Mouse (Mus musculus) cerebellum, adult 9-11 months (tissue): Measurements from ENCODE around the gene Clpsl2.
"Not testable (repeated sequence)": the region's sequence is repeated elsewhere in the genome, so short reads cannot be mapped to it uniquely, and the experiment has no call there.

Source experiments
- DNase-seq: peaks from one replicate; pipeline ENCODE4 v3.0.0; 2022

Gene Clpsl2

GRCm38 (mm10) chr17:28521920-28522319 lies 27.3 kb upstream of the Clpsl2 start:
- DNase-seq = no peak

- DNase-seq = peak; percentile 91
Measured at GRCm38 (mm10) chr17:28522623-28523354, 26.4 kb upstream of the Clpsl2 start.

GRCm38 (mm10) chr17:28523355-28524008 lies 25.7 kb upstream of the Clpsl2 start:
- no peak for DNase-seq

GRCm38 (mm10) chr17:28524009-28524695 lies 25.1 kb upstream of the Clpsl2 start:
- peak; percentile 29 for DNase-seq

- no peak for DNase-seq
Measured at GRCm38 (mm10) chr17:28524831-28525430, 24.3 kb upstream of the Clpsl2 start.

GRCm38 (mm10) chr17:28527184-28528042 lies 21.8 kb upstream of the Clpsl2 start:
- DNase-seq = no peak

- DNase-seq = peak; percentile 69
Measured at GRCm38 (mm10) chr17:28528043-28528351, 21.2 kb upstream of the Clpsl2 start.

GRCm38 (mm10) chr17:28529116-28529515 lies 20.1 kb upstream of the Clpsl2 start:
- no peak for DNase-seq

GRCm38 (mm10) chr17:28530506-28530905 lies 18.7 kb upstream of the Clpsl2 start, which contains the start of gene Armc12:
Armc12 (plus strand) TSS chr17:28530806.
- DNase-seq = no peak

GRCm38 (mm10) chr17:28531946-28532345 lies 17.3 kb upstream of the Clpsl2 start:
- no peak for DNase-seq

- no peak for DNase-seq
Measured at GRCm38 (mm10) chr17:28532557-28532956, 16.7 kb upstream of the Clpsl2 start.

- no peak for DNase-seq
Measured at GRCm38 (mm10) chr17:28533327-28533726, 15.9 kb upstream of the Clpsl2 start.

- DNase-seq = no peak
Measured at GRCm38 (mm10) chr17:28537881-28538280, 11.3 kb upstream of the Clpsl2 start.

GRCm38 (mm10) chr17:28546925-28547324 lies 2.3 kb upstream of the Clpsl2 start:
- no peak for DNase-seq

GRCm38 (mm10) chr17:28548550-28548949 lies 661 bp upstream of the Clpsl2 start:
- no peak for DNase-seq

- peak; percentile 33 for DNase-seq
Measured at GRCm38 (mm10) chr17:28553040-28553793, 4.0 kb downstream of the Clpsl2 start.

- DNase-seq = not testable (repeated sequence)
Measured at GRCm38 (mm10) chr17:28554021-28554420, 4.8 kb downstream of the Clpsl2 start.

- DNase-seq = no peak
Measured at GRCm38 (mm10) chr17:28556635-28557396, 7.6 kb downstream of the Clpsl2 start.

- DNase-seq = no peak
Measured at GRCm38 (mm10) chr17:28557772-28558171, 8.6 kb downstream of the Clpsl2 start.

GRCm38 (mm10) chr17:28560598-28560997 lies 11.4 kb downstream of the Clpsl2 start, which contains the start of gene Clps:
Clps (minus strand) TSS chr17:28560766.
- DNase-seq = no peak

- DNase-seq = no peak
Measured at GRCm38 (mm10) chr17:28561613-28562012, 12.4 kb downstream of the Clpsl2 start.
